Mouse (Mus musculus): ENCODE results near the gene Olfr482. TPM values are rescaled to one million over a fixed set of nuclear protein-coding genes. Genes with fewer than 3 reads are reported as not detected.

Gene Olfr482
- polyA plus RNA-seq, 1 experiment, result not detected

- Histone ChIP-seq H3K4me1 (ENCODE audit: control insufficient read depth, insufficient read depth, insufficient read length) (no peaks in the 10 kb centered on the region), H3K27me3 (ENCODE audit: control insufficient read depth, insufficient read depth, low read length) (no peaks in the 10 kb centered on the region), H3K4me3 (ENCODE audit: extremely low read depth, insufficient read depth, insufficient read length) (no peak within 1 kb of the TSS), H3K36me3 (ENCODE audit: control insufficient read depth, insufficient read depth, low read length) (no peaks in the 10 kb centered on the region), H3K27ac (ENCODE audit: insufficient read depth, low read length) (no peak within 1 kb of the TSS)
- WGBS, result 88% methylated on average over 2 of the region's 2 CpGs
- TF ChIP-seq POLR2A (IDR thresholded peaks at IDR 0.05; ENCODE audit: low read depth, low read length) (no peak), CTCF (IDR thresholded peaks at IDR 0.05; ENCODE audit: extremely low read depth, insufficient read depth, insufficient read length, insufficient replicate concordance) (no peak)
- DNase-seq (ENCODE audit: low read depth in 1 of 2, low spot score in 2 of 2), result no peak
Measured at GRCm38 (mm10) chr7:108050393-108050792, 47.0 kb downstream of the Olfr482 start, which contains the start of gene Olfr479. Gene Olfr479 (plus strand): TSS chr7:108050693.

Other genes starting within 250 kb of the Olfr482 start
- gene Olfr472, start 199.7 kb downstream of the Olfr482 start, polyA plus RNA-seq (2012; rRNA removed), result not detected in 2 replicates
- not detected in 2 replicates for gene Olfr473, start 167.1 kb downstream of the Olfr482 start, polyA plus RNA-seq (2012; rRNA removed)
- not detected in 2 replicates for gene Olfr474, start 142.9 kb downstream of the Olfr482 start, polyA plus RNA-seq (2012; rRNA removed)
- not detected in 2 replicates for gene Olfr476, start 132.8 kb downstream of the Olfr482 start, polyA plus RNA-seq (2012; rRNA removed)
- gene Olfr477, start 110.9 kb downstream of the Olfr482 start, polyA plus RNA-seq (2012; rRNA removed), result not detected in 2 replicates
- not detected in 2 replicates for gene Olfr478, start 63.6 kb downstream of the Olfr482 start, polyA plus RNA-seq (2012; rRNA removed)
- not detected in 2 replicates for gene Olfr479, start 46.9 kb downstream of the Olfr482 start, polyA plus RNA-seq (2012; rRNA removed)
- not detected in 2 replicates for gene Olfr480, start 30.2 kb downstream of the Olfr482 start, polyA plus RNA-seq (2012; rRNA removed)
- gene Olfr481, start 17.7 kb downstream of the Olfr482 start, polyA plus RNA-seq (2012; rRNA removed), result not detected in 2 replicates
- not detected in 2 replicates for gene Olfr483, start 3.3 kb upstream of the Olfr482 start, polyA plus RNA-seq (2012; rRNA removed)
- not detected in 2 replicates for gene Olfr484, start 29.9 kb upstream of the Olfr482 start, polyA plus RNA-seq (2012; rRNA removed)
- gene Olfr485, start 62.3 kb upstream of the Olfr482 start, polyA plus RNA-seq (2012; rRNA removed), result not detected in 2 replicates
- gene Olfr486, start 75.2 kb upstream of the Olfr482 start, polyA plus RNA-seq (2012; rRNA removed), result not detected in 2 replicates
- not detected in 2 replicates for gene Olfr487, start 117.0 kb upstream of the Olfr482 start, polyA plus RNA-seq (2012; rRNA removed)
- gene Olfr488, start 160.8 kb upstream of the Olfr482 start, polyA plus RNA-seq (2012; rRNA removed), result not detected in 2 replicates
- gene Olfr490, start 191.3 kb upstream of the Olfr482 start, polyA plus RNA-seq (2012; rRNA removed), result not detected in 2 replicates
- not detected in 2 replicates for gene Olfr491, start 215.9 kb upstream of the Olfr482 start, polyA plus RNA-seq (2012; rRNA removed)
- not detected in 2 replicates for gene Olfr492, start 226.1 kb upstream of the Olfr482 start, polyA plus RNA-seq (2012; rRNA removed)
- not detected in 2 replicates for gene Olfr493, start 249.4 kb upstream of the Olfr482 start, polyA plus RNA-seq (2012; rRNA removed)